Mouse (Mus musculus) embryo, embryonic 10 days (tissue): Measurements from ENCODE around the gene Magi2.

Source experiments
- DNase-seq: peaks from one replicate; pipeline ENCODE4 v3.0.0-alpha.2; 2015; ENCODE audit warnings: low spot score

The Magi2 gene

DNA sequence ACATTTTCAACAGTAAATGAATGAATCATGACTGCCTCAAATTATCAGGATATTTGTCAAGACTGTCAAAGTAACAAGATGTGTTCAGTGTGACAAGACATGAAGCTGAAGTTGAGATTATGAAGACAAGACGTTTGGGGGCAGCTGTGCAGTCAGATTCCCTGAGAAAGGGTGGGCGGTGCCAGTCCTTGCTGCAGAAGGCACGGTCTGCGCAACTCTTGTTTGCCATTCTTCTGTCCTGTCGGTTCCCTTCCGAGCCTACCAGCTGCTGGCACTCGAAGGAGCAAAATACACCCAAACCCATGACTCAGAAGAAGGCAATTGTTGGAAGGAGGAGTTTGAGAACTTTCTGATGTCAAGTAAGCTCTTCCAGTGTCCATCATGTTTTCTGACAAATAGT is 852.1 kb downstream of the Magi2 start:
- no peak for DNase-seq

DNA sequence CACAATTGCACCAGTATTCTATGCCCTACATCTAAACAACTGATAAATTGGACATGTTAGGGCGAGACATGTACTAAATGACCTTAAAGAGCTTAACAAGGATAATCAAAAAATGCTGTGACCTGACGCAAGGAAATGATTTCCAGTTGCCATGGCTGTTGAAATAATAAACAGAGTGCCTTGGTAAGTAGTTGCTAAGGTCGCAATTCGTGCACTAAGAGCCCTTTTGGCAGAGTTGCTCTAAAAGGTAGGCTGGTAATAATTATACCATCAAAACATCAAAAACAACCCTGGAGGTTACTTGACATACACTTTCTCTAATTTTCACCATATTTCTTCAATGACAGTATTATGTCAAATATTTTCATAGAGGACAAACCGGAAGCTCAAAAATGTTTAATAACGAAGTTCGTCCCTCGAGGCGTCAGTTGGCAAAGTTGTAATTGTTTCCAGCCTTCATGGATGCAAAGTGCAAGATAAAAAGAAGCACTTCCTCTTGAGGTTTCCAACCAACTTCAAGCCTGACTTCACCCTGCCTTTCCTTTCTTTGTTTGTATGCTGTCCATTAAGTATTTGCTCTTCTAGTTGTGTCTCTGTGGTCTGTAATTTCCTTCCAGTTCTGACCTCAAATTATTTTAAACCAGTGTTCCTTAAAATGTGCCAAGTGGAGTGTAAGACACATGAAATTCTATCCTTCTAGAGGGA is 853.9 kb downstream of the Magi2 start:
- peak; percentile 62 for DNase-seq

DNA sequence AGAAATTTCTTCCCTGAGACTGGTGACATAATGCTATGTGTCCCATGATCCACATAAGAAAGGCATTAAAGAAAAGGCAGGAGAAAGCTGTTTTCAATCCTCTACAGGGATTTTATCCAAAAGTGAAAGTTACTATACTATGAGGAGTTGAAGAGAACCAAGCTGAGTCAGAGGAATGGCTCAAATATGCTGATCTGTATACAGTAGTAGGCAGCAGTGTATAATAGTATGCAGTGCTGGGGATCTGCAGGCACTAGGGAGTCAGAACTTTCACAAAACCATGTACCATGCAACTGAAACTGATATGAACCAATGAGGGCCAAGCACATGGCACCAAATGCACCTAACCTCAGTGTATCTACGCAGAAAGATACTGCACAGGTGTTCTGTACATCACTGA is 855.5 kb downstream of the Magi2 start:
- no peak for DNase-seq

DNA sequence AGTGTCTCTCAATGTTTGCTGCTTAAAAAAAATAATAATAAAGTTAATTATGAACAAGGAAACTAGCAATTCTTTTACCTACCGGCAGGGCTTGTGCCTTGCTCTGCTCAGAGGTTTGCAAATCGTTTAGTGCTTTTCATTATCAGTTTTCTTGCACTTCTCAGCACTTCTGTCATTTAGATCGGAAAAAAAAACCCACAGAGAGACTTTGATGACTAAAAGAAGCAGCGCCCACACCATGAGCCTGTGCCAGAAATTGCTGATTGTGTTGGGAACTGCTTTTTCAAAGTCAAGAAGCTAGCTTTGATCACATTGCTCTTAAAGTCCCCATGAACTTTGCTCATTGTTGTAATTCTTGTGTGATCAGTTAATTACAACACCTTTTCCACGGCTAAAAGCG is 860.2 kb downstream of the Magi2 start:
- DNase-seq: no peak

DNA sequence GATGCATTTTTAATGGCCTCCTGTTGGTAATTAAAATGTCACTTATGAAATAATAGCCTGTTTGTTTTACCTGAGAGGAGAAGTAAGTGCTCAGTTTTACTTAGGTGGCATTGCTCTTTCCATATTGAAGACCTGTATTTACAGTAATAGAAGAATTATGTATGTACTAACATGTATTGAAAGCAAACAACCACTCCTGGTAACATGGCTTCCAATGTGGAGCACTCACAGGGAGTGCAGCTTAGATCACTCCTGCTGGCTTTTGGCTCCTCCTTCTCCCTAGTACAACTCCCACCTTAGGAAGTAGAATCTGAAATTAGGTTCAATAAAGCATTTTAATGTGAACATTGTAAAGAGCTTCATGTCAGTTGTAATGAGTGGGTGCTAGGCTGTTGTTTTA is 877.0 kb downstream of the Magi2 start:
- DNase-seq: no peak

DNA sequence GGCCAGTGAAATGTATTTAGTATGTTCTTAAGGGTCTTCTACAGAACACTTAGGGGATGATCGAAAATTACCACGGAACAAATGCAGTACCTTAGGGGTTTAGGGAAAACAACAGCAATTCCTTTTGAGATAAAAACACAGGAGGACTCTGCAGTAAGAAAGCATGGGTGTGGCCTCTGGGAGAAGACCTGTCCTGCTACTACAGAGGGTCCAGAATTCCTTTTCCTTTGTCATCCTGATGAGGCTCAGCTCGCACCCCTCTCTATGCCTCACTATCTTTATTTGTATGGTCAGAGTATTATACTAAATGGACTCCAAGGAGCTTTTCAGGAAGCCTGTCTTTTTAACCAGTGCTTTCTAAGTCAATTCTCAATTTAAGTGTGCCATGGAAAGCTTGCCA is 877.7 kb downstream of the Magi2 start:
- no peak for DNase-seq

DNA sequence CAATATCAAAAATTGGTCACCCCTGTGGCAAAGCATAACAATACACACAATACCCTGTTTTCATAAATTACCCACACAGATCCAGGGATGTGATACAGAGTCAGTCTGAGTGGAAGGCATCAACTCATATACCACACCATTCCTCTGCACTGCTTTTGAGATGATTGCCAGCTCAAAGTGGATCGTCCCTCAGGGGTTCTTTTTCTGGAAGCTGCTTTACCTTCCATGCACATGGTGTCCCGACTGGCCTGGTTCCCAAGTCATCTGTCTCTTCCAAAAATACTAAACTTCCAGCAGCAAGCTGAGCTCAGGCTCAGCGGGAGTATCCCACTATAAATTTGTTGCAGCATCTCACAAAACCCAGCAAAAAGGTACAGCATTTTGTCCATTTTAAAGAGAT is 882.7 kb downstream of the Magi2 start:
- no peak for DNase-seq

DNA sequence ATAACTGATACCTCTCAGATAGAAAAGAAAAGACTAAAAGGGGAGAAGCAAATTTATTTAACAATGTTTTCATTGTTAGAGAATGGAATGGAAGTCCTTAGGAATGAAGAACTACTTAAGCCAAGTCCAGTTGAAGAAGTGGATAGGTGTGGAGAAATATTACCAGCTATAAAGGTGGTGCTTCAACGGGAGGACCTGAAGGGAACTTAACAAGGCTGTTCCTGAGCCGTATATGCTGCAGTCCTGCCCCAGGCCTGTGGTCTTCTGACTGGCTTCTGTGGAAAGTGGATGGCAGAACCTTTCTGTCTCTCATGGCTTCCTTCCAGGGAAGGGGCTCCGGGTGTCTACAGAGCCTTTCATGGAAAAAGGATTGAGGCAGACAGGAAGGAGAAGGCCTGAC is 890.3 kb downstream of the Magi2 start:
- no peak for DNase-seq

DNA sequence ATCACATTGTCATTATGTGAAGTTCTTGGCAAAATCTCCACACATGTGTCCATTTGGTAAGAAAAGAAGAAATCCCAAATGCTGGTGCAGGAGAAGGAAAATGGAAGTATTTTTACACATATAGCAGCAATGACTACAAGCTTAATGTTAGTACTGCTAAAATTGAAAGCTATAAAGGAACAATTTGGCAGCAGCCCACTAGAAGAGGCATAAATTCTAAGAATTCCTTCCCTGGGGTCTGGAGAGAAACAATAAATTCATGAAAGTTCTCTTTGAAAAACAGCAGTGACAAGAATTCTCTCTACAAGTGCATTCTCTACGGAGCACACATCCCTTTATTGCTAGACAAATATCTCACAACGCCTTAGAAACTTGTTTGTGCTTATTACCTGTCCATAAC is 913.4 kb downstream of the Magi2 start:
- DNase-seq: no peak

DNA sequence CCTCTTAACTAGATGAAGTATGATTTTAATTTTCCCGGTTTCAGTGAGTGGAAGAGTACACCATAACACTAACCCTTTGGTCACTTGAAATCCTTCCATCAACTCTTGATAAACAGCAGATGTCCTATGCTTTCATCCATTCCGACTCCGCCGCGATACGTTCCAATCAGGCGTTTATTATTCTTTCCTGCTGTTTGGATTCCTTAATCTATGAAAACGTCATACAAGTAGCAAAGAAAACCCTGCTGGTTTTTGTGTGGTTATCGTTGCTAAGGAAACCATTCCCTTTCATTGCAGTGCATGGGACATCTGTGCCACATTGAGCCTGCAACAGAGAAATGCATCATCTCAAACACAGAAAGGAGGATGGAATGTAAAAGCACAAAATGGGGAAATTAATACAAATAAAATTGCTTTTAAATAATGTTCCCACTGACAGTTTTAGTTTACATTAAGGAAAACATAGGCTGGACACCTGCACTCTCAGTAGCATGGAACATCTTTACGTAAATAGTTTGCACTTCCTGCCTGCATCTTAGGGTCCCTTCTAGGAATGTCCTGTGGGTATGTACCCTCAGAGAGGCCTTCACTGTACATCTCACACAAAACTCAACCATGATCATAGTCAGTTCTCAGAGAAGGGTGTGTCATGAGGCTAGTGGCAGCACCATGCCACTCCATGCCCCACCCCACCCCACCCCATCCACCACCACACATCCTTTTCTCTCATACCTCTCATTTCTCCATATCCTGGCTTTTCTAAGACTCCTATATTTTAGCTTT is 914.0 kb downstream of the Magi2 start:
- peak; percentile 11 for DNase-seq

DNA sequence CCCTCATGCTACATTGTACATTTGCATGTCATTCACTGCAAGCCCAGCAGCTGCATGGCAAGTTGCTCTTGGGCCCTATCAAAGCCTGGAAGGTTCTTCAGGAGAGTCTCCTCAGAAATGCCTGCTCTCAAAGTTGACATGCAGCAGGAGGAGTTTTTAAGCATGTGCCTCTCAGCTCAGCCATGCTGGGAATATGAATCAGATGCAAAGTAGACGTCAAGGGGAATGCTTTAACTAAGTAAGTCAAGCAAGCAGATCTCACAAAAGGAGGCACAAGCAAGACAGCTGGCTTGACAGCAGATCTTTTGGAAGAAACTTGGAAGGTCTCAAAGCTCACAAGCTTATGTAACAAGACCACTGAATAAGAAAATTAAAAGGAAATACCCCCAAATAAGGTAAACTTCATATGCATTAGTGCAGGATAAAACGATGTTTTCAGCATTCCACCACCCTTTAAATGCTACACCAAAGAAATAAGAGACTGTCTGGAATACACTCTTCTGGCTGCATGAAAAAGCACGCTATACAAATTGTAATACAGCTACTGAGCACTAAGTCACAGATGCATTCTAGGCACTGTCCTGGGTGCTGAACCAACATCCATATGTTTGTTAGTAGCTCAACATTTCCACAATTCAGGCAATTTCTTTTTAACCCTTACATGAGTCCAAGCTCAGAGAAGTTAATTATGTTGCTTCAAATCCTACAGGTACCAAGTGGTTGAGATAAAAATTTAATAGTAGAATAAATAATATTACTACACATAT is 926.7 kb downstream of the Magi2 start:
- peak; percentile 56 for DNase-seq

DNA sequence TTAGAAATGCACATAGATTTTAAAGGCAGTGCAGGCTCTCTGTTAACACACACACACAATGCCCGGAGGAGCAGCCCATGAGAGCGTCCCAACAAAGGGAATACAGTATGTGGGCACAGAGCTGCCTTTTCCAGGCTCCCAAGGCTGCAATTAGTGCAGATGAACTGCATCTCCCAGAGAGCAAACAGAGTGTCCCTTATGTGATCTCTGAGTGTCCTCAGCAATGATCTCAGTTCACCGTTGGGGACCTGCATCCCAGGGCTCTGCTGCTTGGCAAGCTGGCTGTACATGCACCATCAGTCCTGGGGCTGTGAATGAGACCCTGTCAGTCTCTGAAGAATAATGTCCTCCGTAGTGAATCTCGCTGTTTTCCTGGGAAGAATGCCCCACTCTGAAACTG is 969.9 kb downstream of the Magi2 start:
- peak; percentile 34 for DNase-seq

DNA sequence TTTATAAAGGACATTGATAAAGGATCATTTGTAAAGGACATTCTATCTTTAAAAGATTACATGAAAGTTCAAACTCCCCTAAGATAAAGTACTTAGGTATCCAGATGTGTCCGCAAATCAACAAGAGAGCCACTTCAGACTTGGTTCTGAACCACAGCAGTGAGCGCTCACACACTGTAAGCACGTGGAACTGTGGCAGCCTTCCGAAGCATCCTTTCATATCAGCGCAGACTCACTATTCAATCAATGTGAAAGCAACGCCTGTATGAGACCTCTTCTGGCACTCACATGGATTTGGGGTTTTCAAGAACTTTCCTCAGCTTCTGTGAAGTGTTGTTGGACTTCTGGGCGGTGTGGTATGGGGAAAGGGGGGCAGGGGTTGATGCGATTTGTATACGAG is 970.6 kb downstream of the Magi2 start:
- DNase-seq: no peak

DNA sequence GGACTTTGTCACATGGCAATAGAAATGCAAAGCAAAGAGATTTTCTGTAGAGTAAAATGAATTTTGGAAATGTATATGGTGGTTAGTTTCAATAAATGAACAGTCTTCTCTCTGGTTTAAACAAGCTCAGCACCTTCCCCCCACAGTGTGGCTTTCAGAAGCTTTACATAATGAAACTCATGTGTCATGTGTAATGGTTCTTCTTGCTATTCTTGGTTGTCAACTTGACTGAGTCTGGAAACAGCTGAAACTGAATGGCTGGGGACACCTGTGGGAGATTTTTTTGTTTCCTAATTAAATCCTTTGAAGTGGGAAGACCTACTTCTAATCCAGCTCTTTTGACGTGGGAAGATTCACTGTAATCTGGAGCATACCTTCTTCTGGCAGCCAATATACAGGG is 974.5 kb downstream of the Magi2 start:
- no peak for DNase-seq

DNA sequence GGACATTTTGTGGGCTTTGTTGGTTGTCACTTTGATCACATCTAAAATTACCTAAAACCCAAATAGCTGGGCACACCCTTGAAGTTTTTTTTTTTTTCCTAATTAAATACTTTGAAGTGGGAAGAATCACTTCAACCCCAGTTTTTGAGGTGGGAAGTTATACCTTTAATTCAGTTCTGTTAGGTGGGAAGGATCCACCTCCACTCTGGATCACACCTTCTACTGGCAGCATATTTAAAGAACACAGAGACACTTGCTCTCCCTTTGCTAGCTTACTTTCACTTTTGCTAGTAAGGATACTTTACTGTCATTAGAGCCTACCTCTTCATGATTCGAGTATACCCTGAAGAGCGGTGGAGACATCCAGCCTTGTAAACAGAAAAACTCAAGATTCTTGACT is 981.3 kb downstream of the Magi2 start:
- DNase-seq: no peak

DNA sequence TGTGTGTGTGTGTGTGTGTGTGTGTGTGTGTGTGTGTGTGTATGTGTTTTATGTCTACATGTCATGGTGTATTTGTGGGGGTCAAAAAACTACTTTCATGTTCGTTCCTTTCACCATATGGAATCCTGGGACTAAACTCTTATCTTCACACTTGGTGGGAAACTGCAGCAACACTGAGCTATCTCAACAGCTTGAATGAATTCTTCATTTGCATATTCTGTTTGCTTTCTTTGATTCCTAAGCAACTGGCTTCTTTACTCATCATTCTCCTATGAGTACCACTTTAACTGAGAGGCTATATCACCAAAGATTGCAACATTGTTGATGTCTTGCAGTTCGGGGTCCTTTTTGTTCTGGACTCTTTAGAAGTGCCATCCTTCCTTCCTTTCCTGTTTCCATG is 986.5 kb downstream of the Magi2 start:
- no peak for DNase-seq

DNA sequence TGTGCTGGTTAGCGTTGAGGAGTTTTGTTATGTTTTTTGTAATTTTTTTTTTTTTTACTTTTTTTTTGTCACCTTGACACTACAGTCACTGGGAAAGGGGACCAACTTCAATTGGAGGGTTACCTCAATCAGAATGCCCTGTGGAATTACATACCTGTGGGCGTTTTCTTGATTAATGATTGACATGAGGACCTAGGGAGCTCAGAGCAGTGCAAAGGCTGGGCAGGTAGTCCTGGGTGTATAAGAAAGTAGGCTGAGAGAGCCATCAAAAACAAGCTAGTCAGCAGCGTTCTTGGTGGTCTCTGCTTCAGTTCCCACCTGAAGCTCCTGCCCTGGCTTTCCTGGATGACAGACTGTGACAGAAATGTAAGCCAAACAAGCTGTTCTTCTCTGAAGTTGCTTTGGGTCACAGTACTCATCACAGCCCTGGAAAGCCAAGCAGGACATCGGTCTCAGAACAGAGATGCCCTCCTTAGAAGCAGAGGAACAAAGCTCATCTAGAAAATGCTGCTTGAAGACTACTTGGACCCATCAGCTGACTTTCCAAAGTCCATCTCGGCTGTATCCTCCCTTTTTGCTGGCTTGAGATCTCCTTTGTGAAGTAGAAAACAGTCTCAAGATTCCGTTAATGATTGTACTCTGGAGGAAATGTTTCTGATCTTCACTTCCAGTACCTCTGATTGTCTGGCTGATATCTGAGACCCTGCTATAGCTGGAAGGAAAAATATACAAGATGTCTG is 999.8 kb downstream of the Magi2 start:
- DNase-seq: no peak

DNA sequence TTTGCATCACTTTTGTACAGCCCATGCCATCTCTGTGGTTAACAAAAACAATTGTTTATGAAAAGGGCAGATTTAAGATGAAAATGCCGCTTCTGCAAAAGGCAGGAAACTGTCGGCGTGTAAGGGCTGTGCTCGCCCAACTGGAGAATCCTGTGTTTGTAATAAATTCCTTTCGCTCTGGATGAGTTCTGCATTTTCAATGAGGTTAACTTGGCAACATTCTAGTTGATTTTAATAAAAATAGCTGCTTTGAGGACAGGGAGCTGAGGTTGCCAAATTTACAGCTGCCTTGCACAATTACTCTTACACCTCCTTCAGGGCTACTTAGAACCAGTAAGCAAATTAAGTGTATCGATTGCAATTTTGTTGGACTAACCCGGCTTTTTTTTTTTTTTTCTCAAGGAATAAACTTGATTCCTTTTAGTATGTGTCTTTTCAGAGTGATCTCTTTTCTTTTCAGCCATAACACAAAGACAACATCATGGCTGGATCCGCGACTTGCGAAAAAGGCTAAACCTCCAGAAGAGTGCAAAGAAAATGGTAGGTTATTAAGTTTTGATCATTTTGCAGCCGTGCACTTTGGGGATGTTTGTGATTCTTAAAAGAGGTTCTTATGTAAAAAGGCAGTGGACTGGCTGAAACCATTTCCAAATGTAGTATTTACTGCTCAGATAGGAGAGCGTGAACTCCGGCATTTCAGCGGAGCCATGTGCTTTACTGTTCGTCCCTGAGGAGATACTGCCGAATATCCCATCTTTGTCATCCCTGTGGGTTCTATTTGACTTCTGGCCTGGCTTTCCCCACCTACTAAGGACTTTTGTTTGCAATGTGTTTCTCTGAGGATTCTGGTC is 1001.3 kb downstream of the Magi2 start:
- no peak for DNase-seq

DNA sequence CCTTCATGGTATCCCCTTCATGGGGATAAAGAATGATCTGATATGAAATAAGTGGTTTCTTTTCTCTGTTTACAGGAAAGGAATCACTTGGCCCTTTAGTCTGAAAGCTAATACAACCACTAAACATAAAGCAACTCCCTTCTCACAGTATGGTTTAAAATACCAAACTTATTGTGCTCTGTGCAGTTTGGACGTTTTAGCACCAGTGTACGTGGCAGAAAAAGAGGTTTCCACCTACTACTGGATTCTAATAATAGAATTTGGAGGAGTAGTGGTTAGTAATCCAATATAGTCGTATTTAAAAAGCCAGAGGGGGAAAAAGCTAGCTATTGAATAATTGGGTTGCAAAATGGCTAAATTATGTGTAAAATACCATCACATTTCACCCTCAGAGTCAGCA is 1005.1 kb downstream of the Magi2 start:
- no peak for DNase-seq

DNA sequence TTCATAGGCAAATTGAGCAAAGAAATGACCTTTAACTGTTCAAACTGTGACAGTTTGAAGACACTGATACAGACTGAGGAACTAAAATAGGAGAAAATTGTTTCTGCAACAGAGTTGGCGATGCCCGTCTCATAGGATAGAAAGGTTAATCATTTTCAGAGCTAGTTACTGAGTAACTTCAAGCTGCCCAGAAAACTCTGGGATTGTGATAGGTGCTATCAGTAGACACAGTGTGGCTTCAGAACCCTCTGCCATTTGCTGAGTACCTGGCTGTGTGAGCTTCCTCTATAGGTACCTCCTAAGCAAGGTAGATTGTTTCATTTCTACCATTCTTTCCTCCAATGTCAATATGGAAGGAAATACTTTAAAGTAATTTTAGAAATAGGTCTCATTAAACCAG is 1014.7 kb downstream of the Magi2 start:
- no peak for DNase-seq

DNA sequence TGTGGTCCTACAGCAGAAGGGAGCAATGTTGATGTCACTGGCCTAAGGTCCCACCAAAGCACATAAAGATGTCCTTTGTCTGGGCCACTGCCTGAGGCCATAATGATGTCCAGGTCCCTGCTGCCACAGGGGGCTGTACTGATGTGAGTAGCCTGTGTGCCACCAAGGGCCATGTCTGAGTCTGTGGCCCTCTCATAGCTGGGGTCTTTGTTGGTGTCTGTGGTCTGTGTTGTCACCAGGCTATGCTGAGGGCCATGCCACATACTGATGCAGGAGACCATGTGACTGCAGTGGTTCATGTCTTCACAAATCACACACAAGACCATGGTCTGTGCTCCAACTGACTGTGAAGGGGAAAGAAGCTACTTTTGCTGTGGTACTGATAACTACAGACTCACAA is 1015.7 kb downstream of the Magi2 start:
- no peak for DNase-seq
